Mouse (Mus musculus) frontal cortex, adult (tissue): Measurements from ENCODE around the gene Gm20403.
"Not testable (repeated sequence)": the region's sequence is repeated elsewhere in the genome, so short reads cannot be mapped to it uniquely, and the experiment has no call there.

Experiments used
- ATAC-seq: cut with Nextera tagmentation; 2 replicates; pipeline ENCODE4 v1.9.2; 2017; ENCODE audit warnings: mild to moderate bottlenecking, moderate library complexity, mixed read lengths; ENCODE audit not compliant: low TSS enrichment

Gm20403 gene

DNA sequence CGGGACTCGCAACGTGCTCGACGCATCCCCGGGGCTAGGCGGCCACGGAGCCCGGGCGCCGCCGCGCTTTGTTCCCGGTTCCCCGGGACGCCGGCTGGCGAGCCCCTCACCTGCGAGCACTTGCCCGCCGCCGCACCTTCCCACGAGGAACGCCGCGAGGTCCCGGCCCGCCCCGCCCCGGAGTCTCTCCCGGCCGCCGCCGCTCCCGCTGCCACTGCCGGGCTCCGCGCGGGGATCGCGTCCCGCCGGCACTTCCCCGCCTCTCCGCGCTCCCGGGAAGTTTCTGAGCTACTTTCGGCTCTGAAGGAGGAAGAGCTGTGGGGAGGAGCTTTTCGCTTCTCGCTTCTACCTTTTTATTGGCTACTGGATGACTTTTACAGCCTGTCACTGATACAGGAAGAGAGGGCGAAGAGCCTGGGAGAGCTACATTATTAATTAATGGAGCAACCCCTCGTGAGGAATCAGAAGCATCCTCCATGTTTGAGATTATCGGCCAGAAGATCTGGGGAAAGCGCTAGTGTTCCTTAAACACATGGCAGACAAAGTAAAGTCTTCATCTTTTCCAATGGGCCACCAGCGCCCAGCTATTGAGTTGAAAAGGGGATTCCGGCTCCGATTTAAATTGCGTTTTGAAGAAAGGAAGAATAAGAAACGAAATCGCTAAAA lies at the start of gene Gm20403:
Gene Gm20403, minus strand, starts transcription at position 478 of the 666 bp plus-strand sequence.
- ATAC-seq = peak; percentile 86

DNA sequence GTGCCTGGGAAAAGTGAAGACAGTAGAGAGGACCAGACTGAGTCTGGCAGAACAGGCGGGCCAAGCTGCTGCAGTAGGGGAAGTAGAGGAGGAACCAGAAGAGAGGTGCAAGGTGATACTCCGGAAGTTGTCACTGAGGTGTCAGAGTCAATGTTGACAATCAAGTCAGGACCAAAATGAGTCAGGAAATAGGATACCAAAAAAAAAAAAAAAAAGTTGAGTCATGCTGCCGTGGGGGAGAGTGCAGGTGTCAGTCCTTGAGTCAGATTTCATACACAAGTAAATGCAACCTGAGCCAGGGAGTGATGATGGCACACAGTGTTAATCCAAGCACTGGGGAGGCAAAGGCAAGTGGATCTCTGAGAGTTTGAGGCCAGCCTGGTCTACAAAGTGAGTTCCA lies 40.8 kb upstream of the Gm20403 start:
- no peak for ATAC-seq

DNA sequence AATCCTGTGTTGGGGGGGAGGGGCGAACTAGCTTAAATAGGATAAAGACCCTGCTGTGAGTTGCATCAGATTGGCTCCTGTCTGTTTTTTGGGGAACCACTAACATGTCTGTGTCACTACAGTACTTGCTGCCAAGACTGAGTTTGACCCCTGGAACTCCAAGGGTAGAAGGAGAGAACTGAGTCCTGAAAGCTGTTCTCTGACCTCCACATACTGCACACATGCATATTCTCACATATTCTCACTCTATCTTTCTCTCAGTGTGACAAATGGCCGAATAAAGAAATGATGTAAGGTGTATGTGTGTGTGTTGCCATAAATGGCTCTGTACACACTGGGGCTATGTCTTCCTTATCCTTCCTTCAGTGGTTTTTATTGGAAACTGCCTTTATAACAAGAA lies 37.0 kb upstream of the Gm20403 start:
- ATAC-seq = no peak

DNA sequence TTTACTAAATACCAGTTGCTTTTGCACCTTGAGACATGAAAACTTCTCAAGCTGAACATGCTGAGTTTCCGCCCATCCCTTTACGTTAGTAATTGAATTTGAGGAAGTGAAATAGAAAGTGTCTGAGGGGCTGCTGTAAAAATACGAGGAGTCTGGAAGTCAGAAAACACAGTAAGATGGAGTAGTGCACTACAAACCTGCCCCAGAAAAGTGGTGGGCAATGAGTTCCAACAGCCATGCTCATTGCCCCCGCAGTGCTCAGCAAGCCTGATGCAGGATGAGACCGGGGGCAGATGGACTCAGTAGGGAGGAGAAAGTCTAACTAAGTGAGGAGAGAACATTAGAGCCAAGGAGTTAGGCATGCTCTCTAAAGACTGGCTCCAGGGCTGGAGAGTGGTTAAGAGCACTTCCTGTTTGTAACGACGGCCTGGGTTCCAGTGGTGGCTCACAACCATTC lies 33.1 kb upstream of the Gm20403 start:
- ATAC-seq = no peak

DNA sequence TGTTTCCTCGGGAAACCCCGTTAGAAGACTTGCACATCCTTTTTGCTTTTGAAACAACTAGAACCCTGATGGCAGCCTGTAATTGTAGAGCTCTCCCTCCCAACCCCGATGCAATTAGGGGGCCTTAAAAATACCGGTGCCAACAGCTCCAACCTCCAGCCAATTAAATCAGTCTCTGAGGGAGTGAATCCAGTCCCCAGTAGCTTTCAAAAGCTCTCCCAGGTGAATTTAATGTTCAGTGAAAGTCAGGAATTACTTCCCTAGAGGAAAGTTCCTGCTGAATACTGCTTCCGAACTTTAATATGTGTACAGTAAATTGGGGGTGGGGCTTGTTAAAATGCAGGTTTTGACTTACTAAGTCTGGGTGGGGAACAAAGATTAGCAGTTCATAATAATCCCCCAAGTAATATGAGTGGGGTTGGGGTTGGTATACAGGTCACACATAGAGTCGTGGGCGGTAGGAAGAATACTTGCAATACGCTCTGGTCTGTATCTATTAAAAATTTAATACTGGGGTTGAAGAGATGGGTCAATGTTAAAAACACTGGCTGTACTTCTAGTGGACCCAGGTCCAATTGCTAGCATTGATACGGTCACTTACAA lies 30.9 kb upstream of the Gm20403 start:
- ATAC-seq = no peak

DNA sequence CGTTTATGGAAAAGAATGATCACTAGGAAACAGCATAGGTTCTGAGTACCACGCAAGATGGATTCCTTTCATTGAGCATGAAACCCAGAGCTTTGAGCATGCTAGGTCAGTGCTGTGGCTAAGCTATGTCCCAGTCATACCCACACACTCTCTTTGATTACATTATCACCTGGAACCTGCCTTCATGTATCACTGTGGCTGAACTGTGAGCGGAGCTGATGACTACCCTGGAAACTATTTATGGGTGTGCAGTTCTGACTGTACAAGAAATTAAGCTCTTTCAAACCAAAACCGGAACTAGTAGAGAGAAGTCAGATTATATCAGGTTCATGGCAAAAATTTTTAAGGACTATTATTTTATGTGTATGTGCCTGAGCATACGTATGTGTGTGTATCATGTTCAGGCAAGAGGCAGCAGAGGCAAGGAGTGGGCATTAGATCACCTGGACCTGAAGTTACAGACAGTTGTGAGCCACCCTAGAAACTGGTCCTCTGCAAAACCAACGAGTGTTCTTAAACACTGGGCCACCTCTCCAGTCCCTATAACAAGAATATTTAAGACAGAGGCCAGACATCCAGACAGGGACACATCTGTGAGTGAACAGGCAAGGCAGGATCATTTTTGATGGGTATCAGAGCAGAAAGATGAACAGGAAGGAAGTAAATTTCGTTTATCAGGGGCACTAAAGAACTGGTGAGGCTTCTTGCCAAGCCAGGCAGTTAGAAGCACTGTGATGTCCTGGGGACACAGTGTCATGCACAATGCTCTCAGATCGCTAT lies 30.2 kb upstream of the Gm20403 start:
- ATAC-seq = no peak

DNA sequence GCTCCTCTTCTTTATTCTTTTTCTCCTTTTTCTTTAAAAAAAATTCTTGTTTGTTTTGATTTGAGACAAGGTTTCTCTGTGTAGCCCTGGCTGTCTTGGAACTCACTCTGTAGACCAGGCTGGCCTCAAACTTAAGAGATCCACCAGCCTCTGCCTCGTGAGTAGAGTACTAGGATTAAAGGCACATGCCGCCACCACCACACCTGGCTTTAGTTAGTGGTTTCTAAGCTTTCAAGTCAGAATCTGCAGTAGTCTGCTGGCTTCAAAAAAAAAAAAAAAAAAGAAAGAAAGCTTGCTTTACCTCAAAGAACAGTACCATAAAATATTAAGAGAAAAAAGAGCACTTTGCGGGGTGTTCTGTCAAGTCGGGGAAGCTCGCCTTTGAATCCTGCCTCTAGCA lies 29.1 kb upstream of the Gm20403 start:
- ATAC-seq = no peak

DNA sequence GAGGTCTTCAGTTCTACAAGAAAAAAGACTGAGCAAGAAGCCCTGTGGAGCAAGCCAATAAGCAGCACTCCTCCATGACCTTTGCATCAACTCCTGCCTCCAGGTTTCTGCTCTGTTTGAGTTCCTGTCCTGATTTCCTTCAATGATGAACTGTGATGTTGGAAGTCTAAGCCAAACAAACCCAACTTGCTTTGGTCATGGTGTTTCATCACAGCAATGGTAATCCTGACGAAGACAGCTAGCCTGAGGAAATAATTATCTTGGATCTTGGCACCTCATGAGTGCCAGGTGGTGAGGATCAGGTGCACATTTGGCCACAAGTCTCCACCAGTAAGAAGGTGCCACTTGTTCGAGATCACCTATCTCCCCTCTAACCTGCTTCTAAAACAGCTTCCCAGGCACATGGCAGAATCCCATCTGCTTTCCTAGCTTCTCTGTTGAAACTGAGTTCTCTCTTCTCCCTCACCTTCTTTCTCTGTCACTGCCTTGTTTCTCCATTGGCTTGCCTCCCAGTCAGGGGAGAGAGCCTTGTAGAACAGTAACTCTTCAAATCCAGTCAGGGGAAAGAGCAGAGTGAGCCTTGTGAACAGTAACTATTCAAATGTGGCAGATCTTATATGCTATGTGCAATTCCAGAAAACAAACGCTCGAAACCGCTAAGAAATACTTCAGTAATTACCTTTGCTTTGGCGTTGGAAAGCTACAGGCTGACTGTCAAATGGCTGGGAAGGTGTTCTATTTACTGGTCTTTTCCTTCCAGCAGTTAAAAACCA lies 27.5 kb upstream of the Gm20403 start, which contains the start of gene Baz1a:
Gene Baz1a, minus strand, starts transcription at position 723 of the 773 bp plus-strand sequence.
- ATAC-seq = no peak

DNA sequence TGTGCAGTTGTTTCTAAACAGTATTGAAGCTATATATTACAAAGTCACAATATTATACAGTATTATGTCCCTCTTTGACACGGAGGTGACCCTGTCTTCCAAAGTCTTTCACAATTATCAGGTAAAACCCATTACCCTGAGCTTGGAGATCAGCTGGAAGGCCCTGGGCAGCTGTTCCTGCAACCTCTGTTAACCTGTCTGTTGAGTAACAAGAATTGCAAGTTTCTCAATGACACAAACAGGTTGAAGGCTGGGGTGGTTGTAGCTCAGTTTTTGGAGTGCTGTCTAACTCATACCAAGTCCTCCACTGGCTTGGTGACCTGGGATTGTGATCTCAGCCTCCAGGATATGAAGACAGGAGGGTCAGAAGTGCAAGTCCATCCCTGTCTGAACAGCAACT lies 26.7 kb upstream of the Gm20403 start:
- no peak for ATAC-seq

DNA sequence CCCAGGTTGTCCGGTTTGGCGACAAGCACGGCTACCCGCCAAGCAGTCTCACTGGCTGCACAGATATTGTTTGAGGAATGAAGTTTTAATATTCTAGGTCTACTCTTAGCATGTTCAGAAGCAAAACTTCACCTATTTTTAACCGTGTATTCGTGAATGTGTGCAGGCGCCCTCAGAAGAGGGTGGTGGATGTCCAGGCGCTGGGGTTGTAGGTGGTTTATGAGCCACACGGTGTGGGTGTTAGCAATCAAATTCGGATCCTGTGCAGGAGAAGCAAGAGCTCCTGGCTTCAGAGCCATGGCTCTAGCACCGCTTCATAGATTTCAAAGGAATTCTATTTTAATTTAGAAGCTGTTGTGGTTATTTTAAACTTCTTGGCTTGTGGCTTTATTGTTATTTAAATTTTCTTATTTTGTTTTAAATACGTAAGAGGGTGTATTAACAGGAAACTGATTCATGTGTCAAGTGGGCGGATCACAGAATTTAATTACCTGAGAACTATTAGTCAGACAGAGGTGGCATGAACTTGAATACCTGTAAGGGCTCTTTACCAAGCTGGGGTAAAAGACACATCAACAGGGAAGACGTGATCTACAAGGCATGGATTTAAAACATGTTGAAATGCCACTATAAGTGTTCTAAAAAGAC lies 21.2 kb upstream of the Gm20403 start:
- ATAC-seq = peak; percentile 92

DNA sequence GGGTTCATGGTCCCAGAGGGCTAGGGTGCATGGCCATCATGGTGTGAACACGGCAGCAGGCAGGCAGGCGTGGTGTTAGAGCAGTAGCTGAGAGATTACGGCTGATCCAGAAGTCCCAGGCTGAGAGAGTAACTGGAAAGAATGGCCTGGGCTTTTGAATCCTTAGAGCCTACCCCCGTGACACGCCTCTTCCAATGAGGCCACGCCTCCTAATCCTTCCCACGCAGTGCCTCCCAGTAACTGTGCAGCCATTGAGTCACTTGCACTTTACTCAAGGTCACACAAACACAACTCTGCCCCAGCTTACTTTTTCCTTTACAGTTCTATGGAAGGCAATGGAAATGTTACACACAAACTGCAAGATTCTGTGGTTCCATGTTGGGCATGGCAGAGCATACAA lies 19.7 kb upstream of the Gm20403 start:
- ATAC-seq = no peak

DNA sequence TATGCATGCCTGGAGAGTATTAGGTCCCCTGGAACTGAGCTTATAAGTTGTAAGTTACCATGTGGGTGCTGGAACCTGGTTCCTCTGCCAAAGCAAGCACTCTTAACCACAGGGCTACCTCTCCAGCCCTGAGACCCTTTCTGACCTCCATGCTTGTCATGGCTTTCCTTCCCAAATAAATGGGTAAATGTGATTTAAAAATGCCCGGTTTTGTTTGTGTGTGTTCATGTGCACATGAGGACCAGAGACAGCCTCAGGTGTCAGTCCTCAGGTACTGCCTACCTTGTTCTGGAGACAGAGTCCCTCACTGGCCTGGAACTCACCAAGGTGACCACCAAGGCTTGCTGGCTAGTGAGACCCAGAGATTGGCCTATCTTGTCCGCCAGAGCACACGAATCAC lies 18.1 kb upstream of the Gm20403 start:
- no peak for ATAC-seq

DNA sequence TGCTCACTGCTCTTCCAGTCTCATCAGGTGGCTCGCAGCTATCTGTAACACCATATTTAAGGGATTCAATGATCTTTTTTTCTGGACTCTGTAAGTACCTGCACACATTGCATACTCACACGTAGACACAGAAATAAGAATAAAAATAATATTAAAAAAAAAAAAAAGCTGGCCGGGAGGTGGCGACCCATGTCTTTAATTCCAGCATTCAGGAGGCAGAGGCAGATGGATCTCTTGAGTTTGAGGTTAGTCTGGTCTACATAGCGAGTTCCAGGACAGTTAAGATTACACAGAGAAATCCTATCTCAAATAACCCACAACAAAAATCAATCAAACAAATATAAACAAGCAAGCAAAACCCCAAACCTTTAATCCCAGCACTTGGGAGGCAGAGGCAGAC lies 17.5 kb upstream of the Gm20403 start:
- ATAC-seq = no peak

DNA sequence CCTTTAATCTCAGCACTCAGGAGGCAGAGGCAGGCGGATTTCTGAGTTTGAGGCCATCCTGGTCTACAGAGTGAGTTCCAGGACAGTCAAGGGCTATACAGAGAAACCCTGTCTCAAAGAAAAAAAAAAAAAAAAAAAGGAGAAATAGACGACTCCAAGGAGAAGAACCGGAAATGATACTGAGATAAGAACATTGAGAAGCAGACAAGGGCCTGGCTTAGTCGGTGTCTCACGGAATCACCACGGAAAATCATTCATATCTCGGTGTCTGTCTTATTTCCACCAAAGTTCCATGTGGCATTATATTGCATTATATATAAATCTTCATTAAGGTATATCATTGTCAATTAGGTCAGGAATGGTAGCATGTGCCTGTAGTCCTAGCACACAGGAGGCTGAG lies 16.2 kb upstream of the Gm20403 start:
- not testable (repeated sequence) for ATAC-seq

DNA sequence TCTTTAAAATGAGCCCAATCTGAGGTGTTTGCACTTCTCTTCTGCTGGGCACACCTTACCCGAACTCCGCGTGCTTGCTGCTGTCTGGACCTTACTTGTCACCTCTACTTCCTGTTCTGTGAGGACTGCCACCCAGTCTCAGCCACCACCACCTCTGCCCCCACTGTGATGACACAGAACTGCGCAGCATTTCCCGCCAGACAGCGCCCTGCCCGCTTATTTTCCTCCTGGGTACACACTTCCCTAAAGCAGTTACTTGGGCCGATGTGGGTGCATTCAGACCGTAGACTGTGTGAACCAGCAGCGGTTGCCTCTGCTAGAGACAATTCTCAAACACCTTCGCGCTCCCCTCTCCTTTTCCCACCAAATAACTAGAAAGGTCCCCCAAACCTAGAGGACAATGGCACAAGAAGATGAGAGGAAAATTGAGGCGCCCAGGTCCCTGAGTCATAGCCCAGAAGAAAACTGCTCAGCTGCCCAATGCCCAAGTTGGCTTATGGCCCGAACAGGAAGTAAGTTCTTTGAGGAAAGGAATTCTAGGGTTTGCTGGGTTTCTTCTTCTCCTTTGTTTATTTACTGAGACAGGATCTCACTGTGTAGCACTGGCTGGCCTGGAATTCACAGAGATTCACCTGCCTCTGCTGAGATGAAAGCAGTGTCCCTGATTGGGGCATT lies 12.8 kb upstream of the Gm20403 start:
- no peak for ATAC-seq

DNA sequence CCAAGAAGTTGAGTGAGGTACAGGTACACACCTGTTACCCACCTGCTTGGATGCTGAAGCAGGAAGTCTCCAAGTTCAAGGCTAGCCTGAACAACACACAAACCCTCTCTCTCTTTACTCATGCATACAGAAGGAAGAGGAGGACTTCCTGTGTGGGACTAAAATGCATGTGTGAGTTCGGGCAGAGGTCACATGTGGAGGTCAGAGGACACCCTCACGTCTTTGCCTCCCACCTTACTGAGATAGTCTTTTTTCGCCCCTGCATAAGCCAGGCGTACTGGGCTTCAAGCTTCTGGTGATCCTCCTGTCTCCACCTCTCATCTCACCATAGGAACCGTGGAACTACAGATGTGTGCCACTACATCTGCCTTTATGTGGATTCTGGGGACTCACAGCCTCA lies 12.1 kb upstream of the Gm20403 start:
- ATAC-seq = no peak

DNA sequence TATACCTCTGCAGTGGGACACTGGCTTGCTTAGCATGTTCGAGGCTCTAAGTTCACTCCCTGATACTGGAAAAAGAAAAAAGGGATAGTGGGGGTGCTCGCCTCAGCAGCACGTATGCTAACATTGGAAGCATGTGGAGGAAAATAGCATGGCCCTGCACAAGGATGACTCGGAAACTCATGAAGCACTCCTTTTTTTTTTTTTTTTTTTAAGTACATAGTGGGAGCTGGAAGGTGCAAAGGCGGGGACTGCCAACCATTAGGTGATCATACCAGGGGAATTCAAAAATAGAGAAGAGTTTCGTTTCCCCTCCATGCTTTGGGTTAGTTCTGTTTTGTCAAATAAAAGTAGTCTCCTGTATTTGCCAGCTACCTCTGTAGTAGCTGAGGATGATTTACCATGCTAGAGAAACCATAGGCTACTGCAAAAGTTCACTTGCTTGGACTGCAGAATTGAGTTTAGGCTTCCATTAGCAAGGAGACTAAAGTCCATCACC lies 10.7 kb upstream of the Gm20403 start:
- no peak for ATAC-seq

DNA sequence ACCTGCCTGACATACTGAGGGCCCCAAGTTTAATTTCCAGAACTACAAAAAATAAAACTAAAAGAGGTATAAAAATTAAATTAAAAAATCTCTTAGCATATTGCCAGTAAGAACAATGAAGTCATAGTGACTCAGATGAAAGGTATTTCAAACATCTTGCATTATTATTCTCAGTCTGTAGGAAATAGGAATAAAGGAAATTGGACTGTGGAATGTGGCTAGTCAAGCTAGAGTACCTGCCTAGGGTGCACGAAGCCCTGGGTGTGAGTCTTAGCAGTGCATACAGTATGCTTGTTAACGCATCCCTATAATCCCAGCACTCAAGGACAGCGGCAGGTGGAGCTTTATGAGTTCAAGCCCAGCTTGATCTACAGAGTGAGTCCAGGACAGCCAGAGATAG lies 9.6 kb upstream of the Gm20403 start:
- no peak for ATAC-seq

DNA sequence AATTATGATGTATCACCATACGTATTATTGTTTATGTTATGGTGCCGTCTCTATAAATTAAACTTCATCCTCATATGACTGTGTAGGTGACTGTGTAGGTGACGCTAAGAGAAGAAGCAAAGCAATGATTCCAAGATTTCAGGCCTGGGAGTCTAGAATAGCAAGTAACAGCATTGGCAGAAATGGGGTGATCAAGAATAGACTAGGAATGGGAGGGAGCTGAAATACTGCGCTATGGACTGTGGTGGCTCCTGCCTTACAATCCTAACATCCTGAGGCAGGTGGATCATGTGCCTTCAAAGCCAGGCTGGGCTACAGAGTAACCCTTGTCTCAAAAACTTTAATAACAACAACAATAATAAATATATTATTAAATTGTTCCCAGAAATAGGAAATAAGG lies 8.1 kb upstream of the Gm20403 start:
- ATAC-seq = peak; percentile 68

DNA sequence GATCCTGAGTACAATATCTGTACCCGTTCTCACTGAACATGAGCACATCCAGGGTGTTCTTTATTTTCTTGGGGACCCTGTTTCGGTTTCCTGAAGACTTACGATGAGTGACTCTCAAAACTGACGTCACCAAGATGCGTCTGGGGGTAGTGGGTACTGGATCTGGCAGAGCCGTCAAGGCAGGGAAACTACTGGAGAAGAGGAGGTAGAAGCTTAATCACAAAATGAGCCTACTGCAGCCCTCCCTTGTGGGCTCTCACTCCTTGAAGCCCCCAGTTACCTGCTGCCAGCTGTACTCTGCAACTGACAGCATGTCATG lies 7.7 kb upstream of the Gm20403 start:
- ATAC-seq = peak; percentile 32
